Mouse (Mus musculus): ENCODE measurements around the gene Me1.

Gene Me1

GRCm38 (mm10) chr9:86695818-86696261 is at the start of gene Me1:
Me1 (minus strand) TSS chr9:86695953.
- no peak for DNase-seq

GRCm38 (mm10) chr9:86744041-86744440 is 48.3 kb upstream of the Me1 start:
- no peak for DNase-seq

GRCm38 (mm10) chr9:86742959-86743911 is 47.5 kb upstream of the Me1 start, which contains the start of gene Prss35:
Prss35 (plus strand) TSS chr9:86743649.
- DNase-seq, result no peak

- no peak for DNase-seq
These were observed 44.2 kb upstream of the Me1 start for GRCm38 (mm10) chr9:86739971-86740370.

GRCm38 (mm10) chr9:86738801-86739200 is 43.0 kb upstream of the Me1 start:
- no peak for DNase-seq

GRCm38 (mm10) chr9:86738067-86738466 is 42.3 kb upstream of the Me1 start:
- no peak for DNase-seq

- no peak for DNase-seq
These were observed 41.2 kb upstream of the Me1 start for GRCm38 (mm10) chr9:86736991-86737390.

GRCm38 (mm10) chr9:86734795-86735194 is 39.0 kb upstream of the Me1 start:
- no peak for DNase-seq

GRCm38 (mm10) chr9:86734357-86734756 is 38.6 kb upstream of the Me1 start:
- DNase-seq, result no peak

- no peak for DNase-seq
These were observed 34.1 kb upstream of the Me1 start for GRCm38 (mm10) chr9:86729811-86730210.

GRCm38 (mm10) chr9:86729084-86729483 is 33.3 kb upstream of the Me1 start:
- no peak for DNase-seq

GRCm38 (mm10) chr9:86728214-86728814 is 32.6 kb upstream of the Me1 start:
- no peak for DNase-seq

- no peak for DNase-seq
These were observed 30.6 kb upstream of the Me1 start for GRCm38 (mm10) chr9:86726381-86726720.

GRCm38 (mm10) chr9:86725604-86726380 is 30.0 kb upstream of the Me1 start:
- no peak for DNase-seq

GRCm38 (mm10) chr9:86725066-86725465 is 29.3 kb upstream of the Me1 start:
- DNase-seq, result no peak

GRCm38 (mm10) chr9:86720794-86721193 is 25.0 kb upstream of the Me1 start:
- no peak for DNase-seq

GRCm38 (mm10) chr9:86720227-86720626 is 24.5 kb upstream of the Me1 start:
- no peak for DNase-seq

- no peak for DNase-seq
These were observed 21.4 kb upstream of the Me1 start for GRCm38 (mm10) chr9:86717119-86717518.

GRCm38 (mm10) chr9:86716540-86716939 is 20.8 kb upstream of the Me1 start:
- DNase-seq, result no peak

- peak; percentile 55 for DNase-seq
These were observed 18.3 kb upstream of the Me1 start for GRCm38 (mm10) chr9:86714089-86714488.

- no peak for DNase-seq
These were observed 16.9 kb upstream of the Me1 start for GRCm38 (mm10) chr9:86712648-86713047.

- no peak for DNase-seq
These were observed 14.4 kb upstream of the Me1 start for GRCm38 (mm10) chr9:86710091-86710634.

- no peak for DNase-seq
These were observed 13.2 kb upstream of the Me1 start for GRCm38 (mm10) chr9:86708921-86709320.

All from layer of hippocampus, adult 9-11 months (tissue).